Mouse (Mus musculus) heart, embryonic 13.5 days (tissue): ENCODE data around the gene 1110059G10Rik. TPM values are rescaled to one million over a fixed set of nuclear protein-coding genes. Genes with fewer than 3 reads are reported as not detected.

Experiments
- ATAC-seq: fragments of 200-750 bp; cut with Nextera tagmentation; 2 replicates; pipeline ENCODE4 v1.8.0; 2017; ENCODE audit warnings: moderate TSS enrichment; ENCODE audit not compliant: insufficient number of reproducible peaks, low FRiP score, low TSS enrichment; ENCODE audit errors: extremely low read depth
- H3K27ac ChIP-seq: fragments of 300-500 bp; sonication (generic); replicated peaks from 2 replicates; pipeline ENCODE4 v1.5.1; 2015; ENCODE audit warnings: moderate library complexity, mild to moderate bottlenecking, inconsistent platforms
- H3K27me3 ChIP-seq: fragments of 300-500 bp; sonication (generic); replicated peaks from 2 replicates; pipeline ENCODE4 v1.6.1; 2015; ENCODE audit warnings: mild to moderate bottlenecking, inconsistent platforms
- H3K36me3 ChIP-seq: fragments of 300-500 bp; sonication (generic); 2 replicates; pipeline ENCODE4 v1.6.1; 2015; ENCODE audit warnings: mild to moderate bottlenecking, inconsistent platforms
- H3K4me1 ChIP-seq: fragments of 300-500 bp; sonication (generic); 2 replicates; pipeline ENCODE4 v1.6.1; 2015; ENCODE audit warnings: inconsistent platforms
- H3K4me2 ChIP-seq: fragments of 300-500 bp; sonication (generic); 2 replicates; pipeline ENCODE4 v1.6.1; 2015; ENCODE audit warnings: inconsistent platforms, mild to moderate bottlenecking, moderate library complexity
- H3K4me3 ChIP-seq: fragments of 300-500 bp; sonication (generic); 2 replicates; pipeline ENCODE4 v1.5.1; 2015; ENCODE audit warnings: moderate library complexity, mild to moderate bottlenecking, inconsistent platforms
- H3K9ac ChIP-seq: fragments of 300-500 bp; sonication (generic); 2 replicates; pipeline ENCODE4 v1.6.1; 2015; ENCODE audit warnings: inconsistent platforms, mild to moderate bottlenecking, moderate library complexity
- H3K9me3 ChIP-seq: fragments of 300-500 bp; sonication (generic); 2 replicates; pipeline ENCODE4 v1.6.1; 2016; ENCODE audit warnings: inconsistent platforms
- WGBS: fragments of 180-500 bp; shearing (Covaris S2); methylation state at CpG from one replicate; pipeline ENCODE4 v1.1.7; 2015; ENCODE audit warnings: mixed read lengths; 5-methylcytosine and 5-hydroxymethylcytosine counted together
- polyA plus RNA-seq: library from polyadenylated mRNA; unstranded; fragments of >200 nt; fragmentation: Nextera tagmentation; extraction: Ambion mirVana; gene quantifications from 2 replicates; pipeline ENCODE4 v1.2.1, GENCODE M21; 2015

Gene 1110059G10Rik
- polyA plus RNA-seq: 20.1 and 22.3 TPM in 2 replicates

- Histone ChIP-seq H3K4me2 (peak within 1 kb of the TSS; percentile 91), H3K4me1 (peaks cover 23% of the 10 kb centered on the region), H3K9ac (peak within 1 kb of the TSS; percentile 92), H3K27me3 (no peaks in the 10 kb centered on the region), H3K9me3 (no peaks in the 10 kb centered on the region), H3K4me3 (peak within 1 kb of the TSS; percentile 93), H3K36me3 (peaks cover 24% of the 10 kb centered on the region), H3K27ac (peak within 1 kb of the TSS; percentile 87)
- ATAC-seq: peak; percentile 96
- WGBS: under 1% methylated on average over 64 of the region's 64 CpGs
Measured at GRCm38 (mm10) chr9:122950643-122951475, at the start of gene 1110059G10Rik, which contains the start of gene Kif15. Gene 1110059G10Rik, minus strand, starts transcription at chr9:122951000. Gene Kif15, plus strand, starts transcription at chr9:122951046.

GRCm38 (mm10) chr9:122999193-122999586 is 48.4 kb upstream of the 1110059G10Rik start:
- ATAC-seq: no peak

GRCm38 (mm10) chr9:122998406-122999192 is 47.8 kb upstream of the 1110059G10Rik start:
- no peaks in the 10 kb centered on the region for H3K4me1 ChIP-seq
- H3K27ac ChIP-seq: no peak overlapping the region
- H3K27me3 ChIP-seq: no peaks in the 10 kb centered on the region
- no peak overlapping the region for H3K4me3 ChIP-seq
- WGBS: 89% methylated on average over 10 of the region's 10 CpGs
- ATAC-seq: no peak
- no peak overlapping the region for H3K4me2 ChIP-seq
- peaks cover 90% of the 10 kb centered on the region for H3K36me3 ChIP-seq
- H3K9me3 ChIP-seq: no peaks in the 10 kb centered on the region
- no peak overlapping the region for H3K9ac ChIP-seq

More at GRCm38 (mm10) chr9:122999193-122999586, 48.4 kb upstream of the 1110059G10Rik start:
- H3K4me3 ChIP-seq: no peak overlapping the region
- no peaks in the 10 kb centered on the region for H3K4me1 ChIP-seq
- no peak overlapping the region for H3K27ac ChIP-seq
- H3K9me3 ChIP-seq: no peaks in the 10 kb centered on the region
- no peaks in the 10 kb centered on the region for H3K27me3 ChIP-seq
- H3K4me2 ChIP-seq: no peak overlapping the region
- peaks cover 90% of the 10 kb centered on the region for H3K36me3 ChIP-seq
- no peak overlapping the region for H3K9ac ChIP-seq
- WGBS: 96% methylated on average over 4 of the region's 4 CpGs

- no peak overlapping the region for H3K4me2 ChIP-seq
- WGBS: 71% methylated on average over 3 of the region's 3 CpGs
- no peak for ATAC-seq
- no peak overlapping the region for H3K9ac ChIP-seq
- H3K9me3 ChIP-seq: peaks cover 17% of the 10 kb centered on the region
- H3K36me3 ChIP-seq: peaks cover 79% of the 10 kb centered on the region
- H3K27me3 ChIP-seq: no peaks in the 10 kb centered on the region
- H3K4me3 ChIP-seq: no peak overlapping the region
- peaks cover under 1% of the 10 kb centered on the region for H3K4me1 ChIP-seq
- H3K27ac ChIP-seq: no peak overlapping the region
Measured at GRCm38 (mm10) chr9:122928915-122929314, 21.9 kb downstream of the 1110059G10Rik start.

GRCm38 (mm10) chr9:122922936-122923381 is 27.8 kb downstream of the 1110059G10Rik start, which contains the start of gene Zfp105:
Gene Zfp105, plus strand, starts transcription at chr9:122923072.
- Histone ChIP-seq H3K4me2 (peak within 1 kb of the TSS; percentile 71), H3K4me1 (peaks cover 6% of the 10 kb centered on the region)
- ATAC-seq: peak; percentile 85

GRCm38 (mm10) chr9:122922436-122922835 is 28.4 kb downstream of the 1110059G10Rik start:
- H3K4me1 ChIP-seq: peaks cover 6% of the 10 kb centered on the region
- H3K36me3 ChIP-seq: peaks cover 29% of the 10 kb centered on the region
- peak overlapping the region; percentile 84 for H3K9ac ChIP-seq
- H3K4me3 ChIP-seq: peak overlapping the region; percentile 62
- H3K27me3 ChIP-seq: peaks cover 33% of the 10 kb centered on the region
- H3K9me3 ChIP-seq: no peaks in the 10 kb centered on the region
- ATAC-seq: no peak
- no peak overlapping the region for H3K27ac ChIP-seq
- 26% methylated on average over 3 of the region's 3 CpGs for WGBS
- H3K4me2 ChIP-seq: peak overlapping the region; percentile 71

More at GRCm38 (mm10) chr9:122922936-122923381, 27.8 kb downstream of the 1110059G10Rik start, which contains the start of gene Zfp105:
- Histone ChIP-seq H3K9ac (peak within 1 kb of the TSS; percentile 84), H3K27ac (peak within 1 kb of the TSS; percentile 43), H3K9me3 (no peaks in the 10 kb centered on the region), H3K36me3 (peaks cover 34% of the 10 kb centered on the region), H3K4me3 (peak within 1 kb of the TSS; percentile 62), H3K27me3 (peaks cover 27% of the 10 kb centered on the region)
- under 1% methylated on average over 43 of the region's 43 CpGs for WGBS

- Histone ChIP-seq H3K4me3 (peak overlapping the region; percentile 60), H3K4me2 (peak overlapping the region; percentile 76), H3K27me3 (no peaks in the 10 kb centered on the region), H3K9me3 (no peaks in the 10 kb centered on the region), H3K36me3 (peaks cover 14% of the 10 kb centered on the region), H3K4me1 (peaks cover 3% of the 10 kb centered on the region; the same call in 1 of the 2 replicates), H3K27ac (no peak overlapping the region), H3K9ac (peak overlapping the region; percentile 78)
- 13% methylated on average over 32 of the region's 32 CpGs for WGBS
- peak; percentile 68 for ATAC-seq
Measured at GRCm38 (mm10) chr9:122902717-122903535, 47.9 kb downstream of the 1110059G10Rik start.

- Histone ChIP-seq H3K9ac (no peak overlapping the region), H3K27ac (no peak overlapping the region), H3K9me3 (peaks cover under 1% of the 10 kb centered on the region; the same call in 1 of the 2 replicates), H3K4me1 (peaks cover 3% of the 10 kb centered on the region; the same call in 1 of the 2 replicates), H3K4me3 (no peak overlapping the region), H3K36me3 (peaks cover 4% of the 10 kb centered on the region), H3K4me2 (no peak overlapping the region), H3K27me3 (no peaks in the 10 kb centered on the region)
- ATAC-seq: no peak
- WGBS: 81% methylated on average over 2 of the region's 2 CpGs
Measured at GRCm38 (mm10) chr9:122901047-122901446, 49.8 kb downstream of the 1110059G10Rik start.
